Mouse (Mus musculus) forebrain, embryonic 13.5 days (tissue): ENCODE measurements around the gene Tmem98. TPM values are rescaled to one million over a fixed set of nuclear protein-coding genes. Genes with fewer than 3 reads are reported as not detected.

Source experiments
- ATAC-seq: fragments of 200-750 bp; cut with Nextera tagmentation; 2 replicates; pipeline ENCODE4 v1.8.0; 2017
- H3K27ac ChIP-seq: fragments of 300-500 bp; sonication (generic); 2 replicates; pipeline ENCODE4 v1.5.1; 2015; ENCODE audit warnings: inconsistent platforms, mild to moderate bottlenecking, moderate library complexity
- H3K27me3 ChIP-seq: fragments of 300-500 bp; sonication (generic); 2 replicates; pipeline ENCODE4 v1.6.1; 2015; ENCODE audit warnings: mild to moderate bottlenecking, inconsistent platforms
- H3K36me3 ChIP-seq: fragments of 300-500 bp; sonication (generic); 2 replicates; pipeline ENCODE4 v1.6.1; 2015; ENCODE audit warnings: mild to moderate bottlenecking, inconsistent platforms; ENCODE audit not compliant: poor library complexity, severe bottlenecking
- H3K4me1 ChIP-seq: fragments of 300-500 bp; sonication (generic); 2 replicates; pipeline ENCODE4 v1.6.1; 2015; ENCODE audit warnings: inconsistent platforms
- H3K4me2 ChIP-seq: fragments of 300-500 bp; sonication (generic); 2 replicates; pipeline ENCODE4 v1.6.1; 2015; ENCODE audit warnings: inconsistent platforms, mild to moderate bottlenecking, moderate library complexity
- H3K4me3 ChIP-seq: fragments of 300-500 bp; sonication (generic); 2 replicates; pipeline ENCODE4 v1.5.1; 2015; ENCODE audit warnings: mild to moderate bottlenecking, inconsistent platforms
- H3K9ac ChIP-seq: fragments of 300-500 bp; sonication (generic); 2 replicates; pipeline ENCODE4 v1.6.1; 2015; ENCODE audit warnings: mild to moderate bottlenecking, inconsistent platforms
- H3K9me3 ChIP-seq: fragments of 300-500 bp; sonication (generic); replicated peaks from 2 replicates; pipeline ENCODE4 v1.6.1; 2016; ENCODE audit warnings: inconsistent platforms
- WGBS: fragments of 180-500 bp; shearing (Covaris S2); methylation state at CpG from one replicate; pipeline ENCODE4 v1.1.7; 2015; 5-methylcytosine and 5-hydroxymethylcytosine counted together
- polyA plus RNA-seq: library from polyadenylated mRNA; unstranded; fragments of >200 nt; fragmentation: Nextera tagmentation; extraction: Ambion mirVana; gene quantifications from 2 replicates; pipeline ENCODE4 v1.2.1, GENCODE M21; 2015

The Tmem98 gene
- polyA plus RNA-seq, 1 experiment from 2014 or later: 58.6 TPM

GRCm38 (mm10) chr11:80868039-80868438, 58.1 kb downstream of the Tmem98 start:
- no peaks in the 10 kb centered on the region for H3K9me3 ChIP-seq
- 94% methylated on average over 1 of the region's 1 CpGs for WGBS
- no peak overlapping the region for H3K4me3 ChIP-seq
- H3K27me3 ChIP-seq: no peaks in the 10 kb centered on the region
- H3K4me2 ChIP-seq: no peak overlapping the region
- no peak overlapping the region for H3K9ac ChIP-seq
- H3K4me1 ChIP-seq: no peaks in the 10 kb centered on the region
- no peaks in the 10 kb centered on the region for H3K36me3 ChIP-seq
- ATAC-seq: no peak
- H3K27ac ChIP-seq: no peak overlapping the region

Other genes with a start within 250 kb of the Tmem98 start
- gene Myo1d, start 30.1 kb upstream of the Tmem98 start, polyA plus RNA-seq: 1.4 and 1.7 TPM in 2 replicates
- not detected in 2 replicates for gene Spaca3, start 48.2 kb downstream of the Tmem98 start, polyA plus RNA-seq